18 mouse cellular contexts compared by ENCODE assay signal in the genomic region with DNA sequence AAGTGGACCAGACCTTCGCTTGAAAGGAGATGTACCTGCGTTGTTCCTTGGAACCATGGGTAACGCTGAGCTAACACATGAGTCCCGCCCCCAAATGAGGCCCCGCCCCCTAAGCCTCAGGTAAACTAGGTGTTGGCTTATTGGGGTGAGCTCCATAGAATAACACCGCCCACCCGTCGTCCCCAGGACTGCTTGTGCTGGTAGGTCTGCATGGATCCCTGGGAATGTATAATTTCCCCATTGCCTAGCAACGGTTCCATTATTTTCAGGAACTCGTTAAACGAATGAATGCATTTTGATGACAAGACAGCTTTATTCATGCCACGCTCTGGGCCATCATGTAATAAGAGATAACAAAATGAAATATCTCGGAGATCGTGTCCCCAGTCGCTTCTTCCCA.
A peak's percentile ranks its signal among the peaks of the same experiment; 100 is the strongest.
DNase-seq lines count a peak whose midpoint lies in the region; ATAC-seq and TF ChIP-seq lines count a peak whose summit lies in the region.
"Had no signal": no experiment of that assay in that cellular context is flagged by ENCODE, and none has a peak within 500 bp of the region (broad histone marks: within the 10 kb centered on the region; RNA-seq: fewer than 3 reads in every experiment).

No protein-coding gene starts in this region.

- TF ChIP-seq CTCF in liver, postnatal 0 days (IDR thresholded peaks at IDR 0.05; ENCODE audit: low read depth), result no peak

- no peak overlapping the region for H3K4me2 ChIP-seq in liver, postnatal 0 days (ENCODE audit: low read depth, low read length)
- H3K4me2 ChIP-seq in forebrain, embryonic 15.5 days (replicated peaks), result no peak overlapping the region
- H3K4me2 ChIP-seq in hindbrain, embryonic 15.5 days, result no peak overlapping the region
- H3K4me2 ChIP-seq: intestine, embryonic 15.5 days; liver, embryonic 12.5 days had no signal

- DNase-seq in liver, postnatal 0 days, result peak; percentile 10
- no peak for DNase-seq in liver
- peak; percentile 42 for DNase-seq in retina, postnatal 1 day
- no peak for DNase-seq in kidney, adult 8-10 months
- no peak for DNase-seq in gastrocnemius, postnatal 10 days
- no peak for DNase-seq in lung, postnatal 36 days
- DNase-seq: cerebellum, adult 11-12 months; cerebellum, postnatal 36 days; gastrocnemius, adult 2 months; left cerebral cortex, postnatal 4 days; thymus, postnatal 4 days had no signal

- H3K27ac ChIP-seq in liver, postnatal 0 days (ENCODE audit: low read depth), result no peak overlapping the region
- H3K27ac ChIP-seq in forebrain, embryonic 15.5 days (replicated peaks), result peak overlapping the region; percentile 5
- peak overlapping the region; percentile 15; the same call in 1 of the 2 replicates for H3K27ac ChIP-seq in hindbrain, embryonic 15.5 days (replicated peaks)
- H3K27ac ChIP-seq: gastrocnemius, adult 2 months; intestine, embryonic 15.5 days; kidney, postnatal 0 days; liver, embryonic 12.5 days had no signal

- no peaks in the 10 kb centered on the region for H3K36me3 ChIP-seq in liver, postnatal 0 days (replicated peaks; ENCODE audit: insufficient read depth, low read length)
- H3K36me3 ChIP-seq in forebrain, embryonic 15.5 days, result no peaks in the 10 kb centered on the region
- H3K36me3 ChIP-seq in hindbrain, embryonic 15.5 days, result no peaks in the 10 kb centered on the region
- H3K36me3 ChIP-seq: intestine, embryonic 15.5 days; liver, embryonic 12.5 days had no signal

- TF ChIP-seq EP300 in liver, postnatal 0 days (IDR thresholded peaks at IDR 0.05; ENCODE audit: low read depth), result no peak

- H3K4me1 ChIP-seq in liver, postnatal 0 days (ENCODE audit: insufficient read depth), result no peaks in the 10 kb centered on the region
- H3K4me1 ChIP-seq in forebrain, embryonic 15.5 days, result peaks cover 31% of the 10 kb centered on the region
- peaks cover 36% of the 10 kb centered on the region for H3K4me1 ChIP-seq in hindbrain, embryonic 15.5 days (replicated peaks)
- H3K4me1 ChIP-seq: intestine, embryonic 15.5 days; liver, embryonic 12.5 days; megakaryocyte, embryonic 14.5 days had no signal

- WGBS in liver, postnatal 0 days (ENCODE audit: insufficient replicate concordance), result 75% methylated on average over 15 of the region's 15 CpGs
- 42% methylated on average over 15 of the region's 15 CpGs for WGBS in forebrain, embryonic 15.5 days
- 50% methylated on average over 15 of the region's 15 CpGs for WGBS in hindbrain, embryonic 15.5 days

- no peaks in the 10 kb centered on the region for H3K27me3 ChIP-seq in liver, postnatal 0 days (ENCODE audit: insufficient read depth, low read length)
- no peaks in the 10 kb centered on the region for H3K27me3 ChIP-seq in forebrain, embryonic 15.5 days
- no peaks in the 10 kb centered on the region for H3K27me3 ChIP-seq in hindbrain, embryonic 15.5 days
- H3K27me3 ChIP-seq: intestine, embryonic 15.5 days; liver, embryonic 12.5 days; megakaryocyte, embryonic 14.5 days had no signal

- H3K9me3 ChIP-seq in liver, postnatal 0 days (ENCODE audit: low read length), result no peaks in the 10 kb centered on the region
- no peaks in the 10 kb centered on the region for H3K9me3 ChIP-seq in forebrain, embryonic 15.5 days
- H3K9me3 ChIP-seq in hindbrain, embryonic 15.5 days, result no peaks in the 10 kb centered on the region
- H3K9me3 ChIP-seq: intestine, embryonic 15.5 days; liver, embryonic 12.5 days had no signal

- no peak for ATAC-seq in liver, postnatal 0 days
- 0 out of 2 replicates have a peak, but pooled peaks have one; percentile 24 for ATAC-seq in forebrain, embryonic 15.5 days (replicated peaks)
- ATAC-seq in hindbrain, embryonic 15.5 days (ENCODE audit: low FRiP score, low read depth), result peak; percentile 49; the same call in 1 of the 2 replicates
- ATAC-seq: CD4-positive, CD25-positive, alpha-beta regulatory T cell, adult 4 months; intestine, embryonic 15.5 days; liver, embryonic 12.5 days had no signal

- H3K9ac ChIP-seq in liver, postnatal 0 days (replicated peaks), result no peak overlapping the region
- no peak overlapping the region for H3K9ac ChIP-seq in forebrain, embryonic 15.5 days (replicated peaks)
- H3K9ac ChIP-seq in hindbrain, embryonic 15.5 days, result no peak overlapping the region
- H3K9ac ChIP-seq: intestine, embryonic 15.5 days; liver, embryonic 12.5 days had no signal

- no peak overlapping the region for H3K4me3 ChIP-seq in liver, postnatal 0 days (ENCODE audit: low read depth, low read length)
- H3K4me3 ChIP-seq in forebrain, embryonic 15.5 days, result no peak overlapping the region
- no peak overlapping the region for H3K4me3 ChIP-seq in hindbrain, embryonic 15.5 days
- H3K4me3 ChIP-seq: gastrocnemius, adult 2 months; intestine, embryonic 15.5 days; liver, embryonic 12.5 days; megakaryocyte, embryonic 14.5 days had no signal

Comparison
In these comparisons a context has a peak if more than half of its experiments do, and no peak if none do; other contexts are left out.
1. DNase-seq: peak in liver, postnatal 0 days (single experiment) and retina, postnatal 1 day (single experiment); none in liver (single experiment), kidney, adult 8-10 months (0 of 2), gastrocnemius, postnatal 10 days (single experiment) and lung, postnatal 36 days (single experiment).